In the genomic region with DNA sequence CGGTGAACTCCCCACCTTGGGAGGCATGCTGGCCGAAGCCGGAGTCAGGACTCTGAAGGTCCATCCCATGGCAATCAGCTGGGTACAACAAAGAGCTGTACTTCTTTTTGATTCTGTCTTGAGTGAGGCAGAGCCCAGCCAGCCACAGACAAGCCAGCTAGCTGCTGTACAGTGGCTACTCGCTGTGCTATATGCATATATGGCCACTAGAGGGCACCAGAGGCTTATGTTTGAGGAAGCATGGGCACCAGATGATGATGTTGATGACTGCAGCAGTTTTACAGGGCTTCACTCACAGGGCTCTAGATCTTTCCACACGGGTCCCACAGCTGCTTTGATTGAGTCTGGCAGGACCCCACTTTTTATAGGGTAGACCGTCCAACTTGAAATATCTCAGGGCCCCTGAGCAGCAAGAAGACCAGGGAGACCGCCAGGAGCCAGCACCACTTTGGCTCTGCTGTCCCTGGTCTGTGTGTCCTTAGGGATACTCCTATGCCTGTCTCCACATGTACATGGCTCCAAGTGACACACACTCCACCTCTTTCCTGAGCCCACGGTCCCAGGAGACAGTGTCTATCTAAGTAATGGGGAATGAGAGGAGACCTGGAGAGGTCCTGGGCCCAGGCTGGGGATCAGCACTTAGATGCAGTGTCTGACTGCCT, we compare ENCODE assay signal across 8 mouse cellular contexts. TPM values are rescaled to one million over a fixed set of nuclear protein-coding genes. Genes with fewer than 3 reads are reported as not detected.
A peak's percentile ranks its signal among the peaks of the same experiment; 100 is the strongest.
DNase-seq lines count a peak whose midpoint lies in the region; ATAC-seq and TF ChIP-seq lines count a peak whose summit lies in the region.

No protein-coding gene starts in this region.

- TF ChIP-seq CTCF in cerebellum, adult 2 months (IDR thresholded peaks at IDR 0.05; ENCODE audit: borderline replicate concordance, insufficient read depth, low read depth, low read length): peak; percentile 94
- peak; percentile 99 for TF ChIP-seq CTCF in forebrain, postnatal 0 days (IDR thresholded peaks at IDR 0.05; ENCODE audit: low read depth)
- peak; percentile 98 for TF ChIP-seq CTCF in lung, postnatal 0 days (IDR thresholded peaks at IDR 0.05)

- H3K4me2 ChIP-seq in forebrain, postnatal 0 days (ENCODE audit: low read depth): no peak overlapping the region
- no peak overlapping the region for H3K4me2 ChIP-seq in lung, postnatal 0 days (replicated peaks; ENCODE audit: low read depth, low read length)

- no peak for TF ChIP-seq POLR2A in cerebellum, adult 2 months (IDR thresholded peaks at IDR 0.05; ENCODE audit: borderline replicate concordance, insufficient read depth, low read length)

- H3K4me3 ChIP-seq in cerebellum, adult 2 months (replicated peaks; ENCODE audit: insufficient read depth, low read depth, low read length): no peak overlapping the region
- H3K4me3 ChIP-seq in forebrain, postnatal 0 days (ENCODE audit: low read depth, low read length): no peak overlapping the region
- no peak overlapping the region for H3K4me3 ChIP-seq in hindbrain, embryonic 10.5 days
- no peak overlapping the region for H3K4me3 ChIP-seq in lung, postnatal 0 days (ENCODE audit: low read depth, low read length)

- peak; percentile 91 for DNase-seq in MN1 (ENCODE audit: low spot score)
- DNase-seq in cerebellum, adult 2 months: peak; percentile 79 to 89
- DNase-seq in forebrain, postnatal 0 days: peak; percentile 95
- peak; percentile 87 for DNase-seq in hindbrain, embryonic 10.5 days (ENCODE audit: low spot score)
- peak; percentile 77 to 91 for DNase-seq in layer of hippocampus, adult 8-10 months (ENCODE audit: low spot score in 2 of 2)
- peak; percentile 92 for DNase-seq in lung, postnatal 0 days (ENCODE audit: low spot score)
- DNase-seq in retina, adult 2 months (ENCODE audit: low read depth, low spot score): peak; percentile 76
- DNase-seq in thymus, postnatal 14 days: peak; percentile 85

- TF ChIP-seq EP300 in lung, postnatal 0 days (IDR thresholded peaks at IDR 0.05): no peak

- H3K9ac ChIP-seq in forebrain, postnatal 0 days: no peak overlapping the region
- H3K9ac ChIP-seq in lung, postnatal 0 days (replicated peaks; ENCODE audit: low read depth): no peak overlapping the region

- H3K36me3 ChIP-seq in forebrain, postnatal 0 days (ENCODE audit: insufficient read depth): no peaks in the 10 kb centered on the region
- H3K36me3 ChIP-seq in hindbrain, embryonic 10.5 days: no peaks in the 10 kb centered on the region
- H3K36me3 ChIP-seq in lung, postnatal 0 days (ENCODE audit: insufficient read depth, low read length): no peaks in the 10 kb centered on the region

- H3K27ac ChIP-seq in cerebellum, adult 2 months (ENCODE audit: insufficient read depth, low read length): no peak overlapping the region
- H3K27ac ChIP-seq in forebrain, postnatal 0 days (ENCODE audit: low read depth, low read length): no peak overlapping the region
- H3K27ac ChIP-seq in hindbrain, embryonic 10.5 days: no peak overlapping the region
- no peak overlapping the region for H3K27ac ChIP-seq in lung, postnatal 0 days (ENCODE audit: low read length)

- 25% methylated on average over 8 of the region's 8 CpGs for WGBS in cerebellum, adult 2 months
- 31% methylated on average over 8 of the region's 8 CpGs for WGBS in forebrain, postnatal 0 days
- 29% methylated on average over 8 of the region's 8 CpGs for WGBS in hindbrain, embryonic 10.5 days
- 31% methylated on average over 8 of the region's 8 CpGs for WGBS in lung, postnatal 0 days

- ATAC-seq in forebrain, postnatal 0 days: peak; percentile 94
- ATAC-seq in lung, postnatal 0 days: peak; percentile 82

- H3K27me3 ChIP-seq in cerebellum, adult 2 months (ENCODE audit: control insufficient read depth, insufficient read depth, low read length): no peaks in the 10 kb centered on the region
- H3K27me3 ChIP-seq in forebrain, postnatal 0 days (ENCODE audit: insufficient read depth, low read length): peaks cover 25% of the 10 kb centered on the region
- peaks cover 94% of the 10 kb centered on the region for H3K27me3 ChIP-seq in hindbrain, embryonic 10.5 days (ENCODE audit: insufficient read depth, poor library complexity, severe bottlenecking)
- no peaks in the 10 kb centered on the region for H3K27me3 ChIP-seq in lung, postnatal 0 days (replicated peaks; ENCODE audit: insufficient read depth, low read length)

- no peaks in the 10 kb centered on the region for H3K9me3 ChIP-seq in forebrain, postnatal 0 days (ENCODE audit: low read length)
- H3K9me3 ChIP-seq in hindbrain, embryonic 10.5 days: no peaks in the 10 kb centered on the region
- no peaks in the 10 kb centered on the region for H3K9me3 ChIP-seq in lung, postnatal 0 days (ENCODE audit: low read length)

- H3K4me1 ChIP-seq in cerebellum, adult 2 months (ENCODE audit: control insufficient read depth, insufficient read depth, low read length): peaks cover 11% of the 10 kb centered on the region
- no peaks in the 10 kb centered on the region for H3K4me1 ChIP-seq in forebrain, postnatal 0 days (ENCODE audit: insufficient read depth)
- peaks cover 29% of the 10 kb centered on the region for H3K4me1 ChIP-seq in hindbrain, embryonic 10.5 days (replicated peaks)
- no peaks in the 10 kb centered on the region for H3K4me1 ChIP-seq in lung, postnatal 0 days (ENCODE audit: insufficient read depth, low read depth, low read length)

RNA-seq across cellular contexts. Expression of gene Ass1, which starts 13.0 kb away (rescaled TPM):
- polyA plus RNA-seq in cerebellum, adult 2 months (2012; rRNA removed): 27.4 and 29.9 TPM in 2 replicates
- 16.2 and 18.0 TPM in 2 replicates for total RNA-seq in forebrain, postnatal 0 days (2014; rRNA removed)
- polyA plus RNA-seq in forebrain, postnatal 0 days (2015; fragmentation: Nextera tagmentation; extraction: Ambion mirVana): 11.8 and 17.9 TPM in 2 replicates
- polyA plus RNA-seq in hindbrain, embryonic 10.5 days (2016; fragmentation: Nextera tagmentation; extraction: Ambion mirVana): 11.8 and 15.0 TPM in 2 replicates
- total RNA-seq in layer of hippocampus, adult 8-10 months (2022): 10 to 100 TPM; 35.1 to 46.8 (median 38.7) TPM
- 26.0 and 27.0 TPM in 2 replicates for polyA plus RNA-seq in lung, postnatal 0 days (2015; fragmentation: Nextera tagmentation; extraction: Ambion mirVana)
